8 mouse cellular contexts compared by ENCODE assay signal in genomic region chr8:70796403-70797080, GRCm38 (mm10). TPM values are rescaled to one million over a fixed set of nuclear protein-coding genes. Genes with fewer than 3 reads are reported as not detected.
A peak's percentile ranks its signal among the peaks of the same experiment; 100 is the strongest.
DNase-seq lines count a peak whose midpoint lies in the region; ATAC-seq and TF ChIP-seq lines count a peak whose summit lies in the region.

No protein-coding gene starts in this region.

- H3K9ac ChIP-seq in hindbrain, embryonic 14.5 days, result peak overlapping the region; percentile 68

- ATAC-seq in hindbrain, embryonic 14.5 days (ENCODE audit: low FRiP score), result no peak

- peak overlapping the region; percentile 82 for H3K4me2 ChIP-seq in hindbrain, embryonic 14.5 days (replicated peaks)
- H3K4me2 ChIP-seq in myocyte (ENCODE audit: low read depth), result peak overlapping the region; percentile 86

- H3ac ChIP-seq in myocyte (ENCODE audit: control insufficient read depth, insufficient read length), result peak overlapping the region; percentile 14

- 3% methylated on average over 54 of the region's 54 CpGs for WGBS in hindbrain, embryonic 14.5 days

- DNase-seq in cerebellum, postnatal 4 days (ENCODE audit: low spot score in 2 of 2), result peak; percentile 55 to 76
- DNase-seq in cerebellum, postnatal 36 days, result no peak
- peak; percentile 12 for DNase-seq in right cerebral cortex, adult 18-20 months
- no peak for DNase-seq in right cerebral cortex, postnatal 25 days
- DNase-seq in hindbrain, embryonic 14.5 days (ENCODE audit: low spot score), result no peak
- DNase-seq in cerebellum, postnatal 25 days, result no peak
- no peak for DNase-seq in left cerebral cortex, adult 18-20 months (ENCODE audit: low spot score in 2 of 2)

- H3K4me1 ChIP-seq in hindbrain, embryonic 14.5 days (replicated peaks; ENCODE audit: control insufficient read depth, insufficient read depth, low read length), result peaks cover 30% of the 10 kb centered on the region

- peak overlapping the region; percentile 50 for H3K4me3 ChIP-seq in hindbrain, embryonic 14.5 days (replicated peaks; ENCODE audit: low read length)
- H3K4me3 ChIP-seq in myocyte, result peak overlapping the region; percentile 41

- peak; percentile 65 for TF ChIP-seq POLR2A in myocyte (IDR thresholded peaks at IDR 0.05; ENCODE audit: insufficient read length, low read depth)

- H3K79me2 ChIP-seq in myocyte (ENCODE audit: control insufficient read depth, insufficient read depth), result peaks cover 7% of the 10 kb centered on the region

- no peaks in the 10 kb centered on the region for H3K36me3 ChIP-seq in hindbrain, embryonic 14.5 days (replicated peaks; ENCODE audit: control insufficient read depth, insufficient read depth)
- H3K36me3 ChIP-seq in myocyte (ENCODE audit: control insufficient read depth, insufficient read depth), result no peaks in the 10 kb centered on the region

- peaks cover 28% of the 10 kb centered on the region for H3K27me3 ChIP-seq in hindbrain, embryonic 14.5 days (ENCODE audit: control insufficient read depth, insufficient read depth, low read length)
- no peaks in the 10 kb centered on the region for H3K27me3 ChIP-seq in myocyte (ENCODE audit: control insufficient read depth, insufficient read depth, insufficient read length)

- no peak overlapping the region for H3K27ac ChIP-seq in hindbrain, embryonic 14.5 days

- H3K9me3 ChIP-seq in hindbrain, embryonic 14.5 days (ENCODE audit: control insufficient read depth, low read length), result no peaks in the 10 kb centered on the region

TF ChIP-seq in myocyte, 11 proteins besides CTCF, POLR2A, EP300 and RAD21:
- TF ChIP-seq MYOD1 (IDR thresholded peaks at IDR 0.05; ENCODE audit: control insufficient read depth in 1 of 3, insufficient read length in 2 of 3, low read depth in 2 of 3) (peak; percentile 48 to 86 (median 80)), TCF3 (IDR thresholded peaks at IDR 0.05; ENCODE audit: insufficient read length, low read depth) (no peak), CEBPB (IDR thresholded peaks at IDR 0.05; ENCODE audit: insufficient read depth, poor library complexity, severe bottlenecking) (no peak), MYOG (IDR thresholded peaks at IDR 0.05; ENCODE audit: control insufficient read depth in 1 of 3, insufficient read depth in 1 of 3, insufficient read length in 2 of 3, low read depth in 2 of 3) (peak; percentile 37 to 89 (median 44)), USF1 (IDR thresholded peaks at IDR 0.05; ENCODE audit: low read depth) (no peak), TCF12 (IDR thresholded peaks at IDR 0.05; ENCODE audit: insufficient read depth, poor library complexity, severe bottlenecking) (peak; percentile 36), POLR2AphosphoS2 (IDR thresholded peaks at IDR 0.05; ENCODE audit: insufficient read length, low read depth) (peak; percentile 47), REST (IDR thresholded peaks at IDR 0.05; ENCODE audit: insufficient read depth, insufficient read length) (no peak)

RNA-seq across cellular contexts. Expression of gene Mast3, which starts 8.3 kb away (rescaled TPM):
- 23.3 and 26.6 TPM in 2 replicates for polyA plus RNA-seq in hindbrain, embryonic 14.5 days (2014; fragmentation: Nextera tagmentation; extraction: Ambion mirVana)
- polyA plus RNA-seq in myocyte (2012; fragmentation: generic; extraction: Trizol), result 31.7 TPM
- total RNA-seq in left cerebral cortex, adult 18-20 months (2021), result 100 to 1,000 TPM; 317 to 334 TPM

RNA-seq across cellular contexts. Expression of gene Il12rb1, which starts 11.7 kb away (rescaled TPM):
- 0.09 TPM in 1 of 2 replicates, not detected in the other for polyA plus RNA-seq in hindbrain, embryonic 14.5 days (2014; fragmentation: Nextera tagmentation; extraction: Ambion mirVana)
- 6.5 TPM for polyA plus RNA-seq in myocyte (2012; fragmentation: generic; extraction: Trizol)
- under 1 TPM; 0.63 to 0.77 TPM for total RNA-seq in left cerebral cortex, adult 18-20 months (2021)

RNA-seq across cellular contexts. Expression of gene Pik3r2, which starts 20.0 kb away (rescaled TPM):
- polyA plus RNA-seq in hindbrain, embryonic 14.5 days (2014; fragmentation: Nextera tagmentation; extraction: Ambion mirVana), result 83.0 and 84.6 TPM in 2 replicates
- polyA plus RNA-seq in myocyte (2012; fragmentation: generic; extraction: Trizol), result 130 TPM
- total RNA-seq in left cerebral cortex, adult 18-20 months (2021), result 100 to 1,000 TPM; 150 to 153 TPM

RNA-seq across cellular contexts. Expression of gene Mpv17l2, which starts 35.8 kb away (rescaled TPM):
- polyA plus RNA-seq in hindbrain, embryonic 14.5 days (2014; fragmentation: Nextera tagmentation; extraction: Ambion mirVana), result 34.4 and 43.5 TPM in 2 replicates
- polyA plus RNA-seq in myocyte (2012; fragmentation: generic; extraction: Trizol), result 73.0 TPM
- total RNA-seq in left cerebral cortex, adult 18-20 months (2021), result 10 to 100 TPM; 31.3 to 31.4 TPM

RNA-seq across cellular contexts. Expression of gene Rab3a, which starts 42.1 kb away (rescaled TPM):
- 519 and 565 TPM in 2 replicates for polyA plus RNA-seq in hindbrain, embryonic 14.5 days (2014; fragmentation: Nextera tagmentation; extraction: Ambion mirVana)
- polyA plus RNA-seq in myocyte (2012; fragmentation: generic; extraction: Trizol), result 34.9 TPM
- total RNA-seq in left cerebral cortex, adult 18-20 months (2021), result 100 to 1,000 TPM; 870 to 892 TPM

Comparison
In these comparisons a context has a peak if more than half of its experiments do, and no peak if none do; other contexts are left out.
1. DNase-seq: peak in cerebellum, postnatal 4 days (2 of 2) and right cerebral cortex, adult 18-20 months (single experiment); none in cerebellum, postnatal 36 days (0 of 2), right cerebral cortex, postnatal 25 days (single experiment), hindbrain, embryonic 14.5 days (single experiment), cerebellum, postnatal 25 days (0 of 2) and left cerebral cortex, adult 18-20 months (0 of 2).